Mouse (Mus musculus) cerebellum, adult 11 months (tissue): ENCODE measurements around the gene Rbms3.

Experiments
- DNase-seq: peaks from one replicate; pipeline ENCODE4 v3.0.0; 2022

Gene Rbms3

DNA sequence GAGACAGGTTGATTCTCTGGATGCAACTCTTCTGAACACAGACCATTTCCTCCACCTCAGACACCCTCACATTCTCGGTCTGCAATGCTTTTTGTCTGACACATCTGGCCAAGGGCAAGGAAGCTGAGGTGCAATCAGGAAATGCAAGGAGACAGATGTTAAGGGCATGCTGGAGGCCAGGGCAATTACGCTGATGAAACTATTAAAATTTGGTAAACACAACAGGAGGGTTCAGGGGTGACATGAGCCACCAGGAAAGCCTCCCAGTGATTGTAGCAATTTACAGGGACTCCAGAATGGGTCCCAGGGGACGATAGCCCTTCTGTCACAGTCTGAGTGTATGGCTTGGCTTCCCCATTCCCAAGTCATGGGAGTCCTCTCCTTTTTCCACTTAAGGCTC is 681.5 kb downstream of the Rbms3 start:
- no peak for DNase-seq

DNA sequence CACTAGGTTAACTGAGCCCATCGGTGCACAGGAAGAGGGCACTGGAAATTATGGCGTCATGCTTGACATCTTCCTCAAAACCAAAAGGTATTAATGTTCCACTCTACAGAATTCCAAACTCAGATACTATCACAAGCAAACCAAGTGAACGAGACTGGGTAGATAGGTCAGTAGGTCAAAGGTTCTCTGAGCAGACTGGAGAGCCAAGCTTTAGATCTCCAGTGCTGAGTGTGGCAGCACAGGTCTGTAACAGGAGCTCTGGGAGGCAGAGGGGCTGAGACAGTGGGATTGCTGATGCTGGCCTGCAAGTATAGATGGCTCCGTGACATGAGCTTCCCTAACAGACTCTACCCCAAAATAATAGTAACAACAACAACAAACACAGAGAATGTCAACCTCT is 682.3 kb downstream of the Rbms3 start:
- no peak for DNase-seq

DNA sequence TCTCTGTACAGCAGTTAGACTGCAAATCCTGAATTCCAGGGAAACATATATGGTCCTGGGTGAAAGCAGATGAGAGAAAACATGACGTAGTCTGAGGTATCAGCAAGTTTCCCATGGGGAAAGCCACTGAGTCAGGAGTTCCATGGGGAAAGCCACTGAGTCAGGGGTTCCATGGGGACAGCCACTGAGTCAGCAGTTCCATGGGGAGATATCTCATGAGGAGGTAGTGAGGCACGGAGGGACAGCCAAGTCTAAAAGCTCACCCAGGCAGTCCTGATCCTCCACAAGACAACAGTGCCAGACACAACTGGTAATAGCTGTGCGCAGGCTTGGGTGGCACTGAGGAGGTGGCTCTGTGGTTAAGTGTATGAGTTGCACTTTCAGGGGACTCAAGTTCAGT is 682.9 kb downstream of the Rbms3 start:
- DNase-seq, result no peak

DNA sequence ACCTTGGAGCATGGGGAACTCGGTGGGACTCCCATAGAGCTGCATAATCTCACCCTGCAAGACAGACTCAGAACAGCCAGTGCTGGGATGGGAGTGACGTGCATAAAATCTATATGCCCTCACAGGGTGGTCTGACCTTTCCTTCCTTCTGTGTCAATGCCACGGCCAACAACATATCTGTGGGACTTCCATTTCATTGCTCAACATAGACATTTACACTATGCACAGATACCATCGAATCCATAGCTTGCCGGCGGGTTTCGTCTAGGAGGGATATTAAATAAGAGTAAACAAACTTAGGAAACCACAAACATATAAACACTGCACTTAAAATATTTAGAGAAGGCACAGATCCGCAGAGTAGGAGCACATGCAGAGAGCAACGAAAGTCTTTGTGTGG is 684.0 kb downstream of the Rbms3 start:
- DNase-seq, result no peak

DNA sequence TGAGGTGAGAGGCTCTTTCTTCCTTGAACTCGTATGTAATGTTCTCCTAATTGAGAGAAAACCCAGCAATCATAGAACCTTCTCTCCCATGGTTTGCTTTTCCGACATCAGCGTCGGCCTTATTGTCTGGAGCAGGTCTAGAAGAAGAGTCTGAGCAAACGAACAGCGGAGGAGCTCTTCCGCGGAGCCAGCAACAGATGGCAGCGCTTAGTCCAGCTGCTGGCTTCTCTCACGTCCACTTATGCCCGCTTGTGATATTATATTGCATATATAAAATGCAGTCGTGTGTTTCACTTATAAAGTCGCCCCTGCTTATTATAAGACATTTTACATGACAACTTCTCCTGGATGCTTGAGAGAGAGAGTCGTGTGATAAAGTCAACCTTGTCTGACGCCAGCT is 685.8 kb downstream of the Rbms3 start:
- DNase-seq, result no peak

DNA sequence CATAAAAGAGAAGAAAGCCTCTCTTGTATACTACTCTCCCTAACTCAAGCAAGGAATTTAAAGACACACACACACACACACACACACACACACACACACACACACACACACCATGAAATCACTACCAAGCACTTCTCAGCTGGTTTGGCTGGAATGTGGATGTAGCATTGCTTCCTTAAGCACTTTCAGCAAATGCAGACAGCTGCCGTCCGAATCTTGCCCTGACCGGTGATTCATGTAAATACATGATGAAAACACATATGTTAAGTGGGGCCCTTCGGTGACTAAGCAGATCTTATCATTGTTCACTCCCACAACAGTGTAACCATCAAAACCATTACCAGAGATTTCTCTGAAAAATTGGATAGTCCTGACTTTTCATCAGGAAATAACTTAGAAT is 688.6 kb downstream of the Rbms3 start:
- DNase-seq, result no peak

DNA sequence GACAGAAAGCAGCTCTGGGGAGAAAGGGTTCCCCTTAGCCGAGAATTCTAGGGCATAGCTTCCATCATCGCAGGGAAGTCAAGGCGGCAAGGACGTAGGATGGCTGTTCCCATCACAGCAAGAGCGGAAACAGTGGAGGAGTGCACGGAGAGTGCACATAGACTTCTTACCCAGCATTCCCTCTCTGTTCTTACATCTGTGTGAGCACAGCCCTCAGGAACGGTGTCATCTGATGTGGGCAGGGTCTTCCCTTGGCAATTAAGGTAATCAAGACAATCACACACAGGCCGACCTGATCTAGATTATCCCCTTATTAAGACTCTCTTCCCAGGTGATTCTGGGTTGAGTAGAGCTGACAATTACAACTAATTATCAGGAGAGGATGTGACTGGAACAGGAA is 689.0 kb downstream of the Rbms3 start:
- DNase-seq, result no peak

DNA sequence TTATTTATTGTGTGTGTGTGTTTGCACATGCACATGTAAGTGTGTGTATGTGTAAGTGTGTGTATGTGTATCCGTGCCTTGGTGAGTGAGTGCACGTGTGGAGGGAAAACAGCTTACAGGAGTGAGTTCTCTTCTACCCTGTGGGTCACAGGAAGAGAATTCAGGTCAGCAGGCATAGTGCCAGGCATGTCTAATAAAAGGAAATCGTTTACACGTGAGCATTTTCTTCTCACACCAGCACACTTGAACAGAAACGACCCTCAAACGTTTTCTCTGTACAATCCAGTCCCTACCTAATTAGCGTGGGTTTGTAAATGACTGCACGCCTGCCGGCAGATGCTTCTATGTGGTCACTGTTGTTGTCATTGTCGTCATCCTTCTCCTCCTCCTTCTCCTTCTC is 701.4 kb downstream of the Rbms3 start:
- no peak for DNase-seq

DNA sequence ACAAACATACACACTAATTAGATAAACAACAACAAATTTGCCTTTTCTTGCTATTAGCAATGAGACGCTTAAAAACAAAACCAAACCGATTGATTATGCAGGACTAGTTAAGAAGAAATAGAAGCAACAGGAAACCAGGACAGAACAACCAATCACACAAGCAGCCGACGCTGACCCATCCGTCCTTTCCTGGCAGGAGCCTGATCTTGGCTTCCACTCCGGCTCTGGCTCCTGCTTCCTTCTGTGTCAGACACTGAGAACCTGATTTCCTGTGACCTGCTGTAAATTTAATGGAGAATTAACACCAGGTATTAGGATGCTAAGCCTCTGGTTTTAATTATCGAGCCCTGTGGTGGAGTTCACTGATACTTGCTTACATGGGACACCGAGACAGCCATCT is 706.6 kb downstream of the Rbms3 start:
- no peak for DNase-seq

DNA sequence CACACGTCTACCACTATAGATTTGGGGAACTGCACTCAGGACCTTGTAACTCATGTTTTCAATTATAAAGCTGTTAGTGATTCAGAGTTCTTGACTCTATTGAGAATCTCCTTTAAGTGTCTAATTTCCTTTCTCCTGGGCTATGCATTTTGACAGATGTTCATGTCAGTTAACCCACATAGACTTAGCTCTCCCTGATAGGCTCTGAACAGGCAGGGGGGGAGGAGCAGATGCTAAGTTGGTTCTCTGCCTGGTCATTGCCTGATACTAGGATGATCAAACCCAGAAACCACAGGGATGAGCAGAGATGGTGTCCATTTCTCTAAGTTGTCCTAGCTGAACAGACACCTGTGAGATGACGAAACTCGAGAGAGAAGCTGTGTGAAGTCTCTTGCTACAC is 707.2 kb downstream of the Rbms3 start:
- no peak for DNase-seq

DNA sequence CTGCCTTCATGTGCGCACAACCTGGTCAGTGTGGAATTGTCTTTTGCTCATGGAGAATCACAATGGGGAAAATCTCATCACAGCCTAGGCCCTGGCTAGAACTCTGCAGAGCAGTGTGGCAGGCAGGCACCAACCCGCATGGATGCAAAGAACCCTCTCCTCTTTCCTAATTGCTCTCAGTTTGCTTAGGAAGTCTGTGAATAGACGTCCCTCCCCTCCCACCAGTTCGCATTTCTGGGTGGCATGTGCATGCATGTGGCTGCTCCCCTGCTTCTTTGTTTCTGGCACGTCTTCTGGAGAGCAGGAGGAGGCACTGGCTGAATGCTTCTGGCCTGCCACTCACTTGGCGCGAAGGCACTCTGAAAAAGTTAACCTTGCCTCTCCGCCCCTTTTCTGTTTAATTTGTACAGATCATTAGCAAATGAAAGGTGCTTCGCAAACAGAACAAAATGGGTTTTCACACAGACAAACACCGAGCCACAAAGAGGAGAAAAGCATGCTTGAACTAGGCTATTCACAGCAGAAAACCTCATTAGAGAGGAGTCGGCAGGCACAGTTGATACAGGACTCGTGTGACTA is 710.2 kb downstream of the Rbms3 start:
- DNase-seq, result no peak

DNA sequence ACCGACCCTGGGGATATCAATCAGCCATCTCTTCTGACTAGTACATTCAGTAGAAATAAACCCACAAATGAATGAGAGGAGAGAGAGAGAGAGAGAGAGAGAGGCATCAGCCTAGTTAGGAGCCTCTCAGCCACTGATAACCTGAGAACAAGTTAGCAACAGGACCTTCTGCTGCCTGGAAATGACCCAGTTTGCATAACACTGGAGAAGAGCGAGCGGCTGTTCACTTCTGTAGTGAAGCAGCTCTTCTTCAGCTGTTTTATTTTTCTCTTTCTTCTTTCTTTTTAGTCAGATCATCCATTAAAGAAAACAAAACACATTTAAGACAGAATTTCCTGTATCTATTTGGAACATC is 717.2 kb downstream of the Rbms3 start:
- DNase-seq, result no peak

DNA sequence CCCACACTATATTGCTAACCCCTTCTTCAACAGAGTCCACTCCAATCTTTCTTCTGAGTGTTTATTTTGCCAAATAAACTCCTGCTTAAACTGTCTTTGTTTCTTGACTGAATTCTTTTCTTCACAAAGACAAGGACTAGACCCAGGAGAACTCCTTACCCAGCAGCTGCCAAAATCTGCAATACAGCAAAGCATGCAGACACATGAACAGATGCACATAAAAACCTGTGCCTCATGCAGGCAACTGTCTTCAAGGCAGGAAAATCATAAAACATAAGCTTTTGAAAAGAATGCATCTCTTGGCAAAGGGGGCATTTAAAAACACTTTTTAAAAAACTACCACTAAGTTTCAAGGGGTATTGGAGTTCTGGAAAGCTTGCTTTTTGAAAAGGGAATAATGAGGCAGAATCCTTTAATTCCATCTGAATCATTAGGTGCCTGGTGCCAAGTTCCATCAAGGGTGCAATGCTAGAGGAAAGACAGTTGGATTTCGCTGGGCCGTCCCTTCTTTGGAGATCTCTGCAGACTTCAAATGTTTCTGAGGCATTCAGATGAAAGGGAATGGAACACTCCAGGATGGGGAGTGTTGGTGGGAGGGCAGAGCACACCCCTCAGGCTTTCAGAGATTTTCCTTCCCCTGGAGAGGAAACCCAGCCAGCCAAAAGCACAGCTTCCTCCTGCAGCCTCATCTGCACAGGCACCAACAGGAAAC is 717.8 kb downstream of the Rbms3 start:
- DNase-seq, result no peak

DNA sequence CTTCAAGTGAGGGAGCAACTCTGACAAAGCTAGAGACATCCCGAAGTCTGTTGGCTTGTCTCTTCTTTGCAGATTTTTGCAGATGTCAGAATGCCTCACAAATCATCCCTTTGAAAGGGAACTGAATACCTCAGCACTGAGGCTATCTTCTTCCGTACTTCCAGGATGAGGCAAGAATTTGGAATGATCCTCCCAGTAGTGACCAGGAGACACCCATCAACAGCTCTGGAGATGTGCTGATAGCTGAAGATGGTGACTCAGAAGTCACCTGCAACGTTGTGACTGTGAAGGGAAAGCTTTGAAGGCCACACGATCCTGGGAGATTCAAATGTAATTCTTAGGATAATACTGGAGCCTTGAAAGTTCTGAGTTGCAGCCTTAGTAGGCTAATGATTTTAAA is 720.2 kb downstream of the Rbms3 start:
- no peak for DNase-seq

DNA sequence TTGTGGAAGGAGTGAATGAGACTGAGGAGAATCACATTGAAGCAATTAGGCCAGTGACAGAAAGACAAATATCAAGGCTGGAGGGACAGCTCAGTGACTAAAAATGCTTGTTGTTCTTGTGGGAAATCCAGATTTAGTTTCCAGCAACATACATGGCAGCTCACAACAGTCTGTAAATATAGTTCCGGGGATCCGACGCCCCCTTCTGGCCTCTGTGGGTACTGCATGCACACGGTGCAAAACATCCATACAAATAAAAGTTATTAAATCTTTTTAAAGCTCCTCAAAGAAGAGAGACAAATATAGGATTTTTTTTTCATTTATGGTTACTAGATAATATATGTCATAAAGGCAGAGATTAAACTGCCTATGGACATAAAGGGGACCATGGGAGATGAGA is 722.8 kb downstream of the Rbms3 start:
- DNase-seq, result no peak

DNA sequence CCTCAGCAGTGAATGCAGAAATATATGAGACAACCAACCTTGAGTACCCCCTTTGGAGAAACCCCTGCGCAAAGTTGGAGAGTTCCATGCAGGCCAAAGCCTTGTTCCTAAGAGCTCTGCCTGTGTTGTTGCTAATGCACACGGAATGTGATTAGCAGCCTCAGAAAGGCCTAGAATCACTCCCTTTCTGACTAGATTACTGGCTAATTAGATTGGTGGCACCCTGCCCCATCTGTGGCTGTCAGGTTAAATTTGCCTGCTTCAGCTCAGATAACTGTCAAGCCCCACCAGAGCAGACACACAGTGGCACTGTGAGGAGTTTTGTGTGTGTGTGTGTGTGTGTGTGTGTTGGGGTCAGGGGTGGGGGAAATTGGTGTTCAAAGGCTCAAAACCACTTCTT is 724.1 kb downstream of the Rbms3 start:
- no peak for DNase-seq

DNA sequence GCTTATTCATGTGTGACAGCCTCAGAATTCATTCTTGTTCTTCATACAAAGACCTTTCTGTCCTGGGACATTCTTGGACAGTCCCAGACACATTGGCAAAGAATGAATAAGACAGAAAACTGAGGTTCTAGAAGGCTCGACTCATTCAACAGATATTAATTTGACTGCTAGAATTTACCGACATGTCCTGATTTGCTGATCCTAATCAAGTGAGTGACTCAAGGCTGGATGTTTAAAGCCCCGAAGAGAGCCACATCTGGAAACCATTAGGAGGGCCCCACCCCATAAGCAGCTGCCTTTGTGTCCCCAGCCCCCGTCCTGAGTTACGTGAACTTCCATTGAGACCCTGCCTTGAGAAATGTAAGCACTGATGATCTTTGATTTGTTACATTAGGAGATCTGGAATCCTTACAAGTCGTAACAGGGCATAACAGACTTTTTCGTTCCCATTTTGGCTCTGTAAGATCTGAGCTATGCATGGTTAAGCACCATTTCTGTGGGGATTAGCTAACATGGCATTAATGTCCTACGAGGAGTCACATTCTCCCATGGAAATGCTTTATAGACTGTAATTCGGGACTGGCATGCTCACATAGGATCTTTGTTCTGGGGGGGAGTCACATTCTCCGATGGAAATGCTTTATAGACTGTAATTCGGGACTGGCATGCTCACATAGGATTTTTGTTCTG is 726.3 kb downstream of the Rbms3 start:
- no peak for DNase-seq

DNA sequence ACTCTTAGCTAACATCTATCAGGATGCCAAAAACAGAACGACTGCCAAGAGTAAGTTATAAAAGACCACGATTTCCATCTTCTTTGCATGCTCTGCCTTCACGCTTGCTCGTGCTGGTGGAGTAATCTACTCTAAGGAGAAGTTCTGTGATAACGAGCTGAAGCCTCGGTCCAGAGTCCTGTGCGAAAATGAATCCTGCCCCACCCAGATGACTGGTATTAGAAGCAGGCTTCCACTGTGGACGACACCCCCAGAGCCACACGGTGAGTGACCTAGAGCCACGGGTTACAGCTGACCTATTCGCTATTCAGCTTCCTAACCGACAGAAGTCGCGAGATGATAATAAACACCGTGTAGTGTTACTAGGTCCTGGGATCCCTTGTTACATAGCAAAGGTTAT is 730.3 kb downstream of the Rbms3 start:
- no peak for DNase-seq

DNA sequence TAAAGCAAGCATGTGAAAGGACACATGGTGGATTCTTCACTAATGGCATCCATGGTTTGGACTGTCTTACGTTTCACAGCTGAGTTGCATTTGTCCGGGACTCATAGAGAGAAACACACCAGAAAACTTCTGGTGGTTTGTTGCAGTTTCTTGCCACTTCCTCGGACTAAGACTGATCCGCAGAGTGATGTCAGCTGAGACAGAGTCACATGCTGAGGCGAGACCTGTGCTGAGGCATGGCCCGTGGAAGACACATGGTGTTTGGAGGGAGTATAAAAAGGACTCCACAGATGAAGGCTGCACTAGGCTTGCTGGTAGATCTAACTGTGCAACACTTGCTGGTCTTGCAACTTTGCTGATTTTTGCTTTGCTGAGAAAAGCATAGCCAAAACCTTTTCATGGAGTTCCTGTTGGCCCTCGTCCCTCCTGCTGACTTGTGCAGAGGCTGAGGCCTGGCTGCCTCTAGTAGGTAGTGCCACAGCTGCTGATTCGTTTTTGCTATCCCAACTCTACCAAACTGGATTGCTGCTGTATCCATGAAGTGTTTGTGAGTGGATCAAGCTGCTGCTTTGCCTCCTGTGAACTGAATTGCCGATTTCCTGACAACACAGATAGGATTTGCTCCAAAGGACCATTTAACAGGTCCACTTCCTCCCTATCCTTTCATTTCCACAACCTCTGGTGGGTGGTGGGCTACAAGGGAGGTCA is 742.6 kb downstream of the Rbms3 start:
- no peak for DNase-seq

DNA sequence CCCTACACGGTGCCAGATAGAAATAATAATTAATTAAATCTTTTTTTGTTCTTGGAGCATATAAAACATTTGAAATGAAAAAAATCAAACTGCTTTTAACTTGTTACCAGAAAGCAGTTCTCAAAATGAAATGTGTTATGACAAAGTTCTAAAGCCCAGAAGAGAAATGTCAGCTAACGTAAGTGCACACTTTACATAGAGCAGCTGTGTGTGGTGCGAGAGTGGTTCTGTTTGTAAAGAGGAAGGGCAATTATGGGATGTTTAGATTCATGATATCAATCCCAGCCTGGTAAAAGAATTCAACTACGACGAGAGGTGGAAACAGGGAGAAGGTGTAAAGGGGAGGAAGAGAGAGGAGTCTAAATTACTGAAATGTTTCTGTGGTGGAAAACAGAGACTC is 744.1 kb downstream of the Rbms3 start:
- no peak for DNase-seq

DNA sequence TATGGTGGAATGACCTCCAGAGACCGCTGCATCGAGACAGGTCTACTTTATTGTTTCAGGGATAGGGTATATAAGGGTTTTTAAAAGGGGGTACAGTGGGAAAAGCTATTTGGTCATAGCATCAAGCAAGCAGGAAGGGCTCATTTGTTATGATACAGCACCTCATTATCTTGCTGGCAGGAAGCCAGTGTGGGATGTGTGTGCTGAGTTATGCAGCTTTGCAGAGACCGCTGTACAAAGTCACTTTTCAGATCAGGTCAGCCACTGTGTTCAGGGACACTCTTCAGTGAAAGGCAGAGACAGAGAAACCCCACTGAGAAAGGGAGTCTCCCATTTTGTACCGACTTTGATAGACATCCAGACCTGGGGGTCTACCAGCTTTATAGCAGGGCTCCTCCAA is 749.2 kb downstream of the Rbms3 start:
- no peak for DNase-seq

DNA sequence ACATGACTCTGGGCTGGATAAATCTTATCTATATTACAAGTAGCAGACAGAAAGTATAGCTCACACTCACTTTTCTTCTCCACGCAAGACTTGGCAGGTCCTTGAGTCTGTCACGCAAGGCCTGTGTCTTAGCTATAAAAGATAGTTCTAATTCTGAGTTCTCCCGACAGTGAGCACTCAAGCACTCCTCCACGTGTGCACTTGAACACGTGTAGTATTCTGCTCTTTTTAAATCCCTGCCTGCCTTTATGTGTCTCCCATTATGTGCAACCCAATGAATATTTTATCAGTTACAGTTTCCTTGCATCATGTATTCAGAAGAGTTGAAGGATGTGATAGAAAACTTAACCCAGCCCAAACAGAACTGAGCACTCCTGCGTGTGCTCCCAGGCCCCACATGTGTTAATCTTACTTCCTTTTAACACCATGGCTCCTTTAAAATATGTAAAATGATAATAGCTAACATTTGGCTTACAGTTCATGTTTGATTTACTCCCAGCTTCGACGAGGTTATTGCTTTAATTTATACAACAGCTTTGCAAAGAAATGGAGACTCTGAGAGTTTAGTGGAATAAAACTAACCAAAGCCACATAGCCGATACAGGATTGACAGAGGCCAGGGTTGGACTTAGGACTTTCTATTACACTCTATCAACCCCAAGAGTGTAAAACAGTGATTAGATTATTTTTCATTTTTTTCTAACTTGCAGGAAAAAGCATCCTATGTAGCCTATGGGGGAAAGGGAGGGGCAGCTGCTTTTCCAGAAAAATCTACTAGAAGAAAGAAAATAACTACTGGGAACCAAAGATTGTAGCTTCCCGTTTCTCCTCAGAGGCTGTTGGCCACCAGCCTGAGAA is 749.9 kb downstream of the Rbms3 start:
- DNase-seq, result no peak

DNA sequence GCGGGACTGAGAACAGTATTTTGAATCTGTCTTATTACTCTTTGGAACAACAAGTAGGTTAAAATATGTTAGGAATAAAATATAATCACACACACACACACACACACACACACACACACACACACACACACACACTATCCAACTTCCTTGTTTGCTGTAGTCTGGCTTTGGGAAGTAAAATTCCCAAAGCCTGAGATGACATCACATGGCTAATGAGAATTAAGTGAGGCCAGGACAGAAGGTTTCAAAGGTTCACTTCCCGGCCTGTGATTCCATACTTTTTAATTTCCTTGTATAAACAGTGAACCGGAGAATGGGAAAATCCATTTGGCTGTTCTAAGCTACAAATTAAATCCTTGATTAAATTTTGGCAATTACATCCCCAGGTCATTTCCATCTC is 752.9 kb downstream of the Rbms3 start:
- no peak for DNase-seq
